Mouse (Mus musculus): Measurements from ENCODE around the gene Coq10b.

The Coq10b gene

DNA sequence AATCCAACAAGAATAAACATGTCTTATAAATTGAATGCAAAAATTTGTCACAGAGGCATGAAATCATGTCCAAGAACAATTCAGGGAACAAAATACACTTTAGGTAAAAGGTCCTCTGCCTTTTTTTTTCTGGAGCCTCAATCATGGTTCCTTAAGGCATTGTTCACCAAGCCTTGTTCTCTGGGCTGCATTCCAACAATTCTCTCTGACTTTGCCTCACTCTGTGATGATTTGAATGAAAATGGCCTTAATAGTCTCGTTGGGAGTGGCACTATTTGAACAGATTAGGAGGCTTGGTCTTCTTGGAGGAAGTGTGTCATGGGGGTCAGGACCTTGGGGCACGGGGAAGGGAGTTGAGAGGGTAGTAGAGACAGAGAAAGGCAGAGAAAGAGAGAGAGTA lies 55.9 kb downstream of the Coq10b start:
- in situ Hi-C loops (cut with MboI) = no loop called here

DNA sequence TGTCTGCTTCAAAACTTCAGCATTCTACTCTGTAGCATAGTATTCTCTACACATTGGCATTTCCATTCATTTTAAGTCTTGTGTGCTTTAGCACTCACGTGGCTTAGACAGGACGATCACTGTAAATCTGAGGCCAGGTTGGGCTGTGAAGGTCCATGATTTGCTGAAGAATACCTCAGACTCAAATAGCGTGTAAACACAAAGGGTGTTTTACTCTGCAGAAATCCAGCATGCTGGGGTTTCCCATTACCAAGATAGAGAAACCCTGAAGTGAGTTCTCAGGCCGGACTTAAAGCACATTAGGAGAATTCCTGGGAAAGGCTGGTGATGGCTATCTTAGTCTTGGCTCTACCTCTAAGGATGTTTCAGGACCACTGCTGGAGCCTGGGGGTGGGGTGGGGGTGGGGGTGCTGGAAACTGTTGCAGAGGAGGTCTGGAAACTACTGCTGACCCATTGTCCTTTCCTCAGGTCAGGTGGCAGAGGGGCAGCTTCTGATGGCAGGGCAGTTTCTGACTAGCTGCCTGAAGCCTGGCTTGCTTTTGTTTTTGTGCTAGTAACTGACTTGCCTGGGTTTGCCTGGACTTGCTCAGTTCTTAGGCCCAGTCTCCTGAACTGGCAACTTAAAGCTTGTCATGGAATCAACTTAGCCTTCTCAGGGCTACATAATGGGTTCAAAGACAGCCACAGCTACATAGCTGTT lies 56.6 kb downstream of the Coq10b start:
- in situ Hi-C loops (cut with MboI) = no loop called here
